Mouse (Mus musculus): Measurements from ENCODE around the gene Fam206a. TPM values are rescaled to one million over a fixed set of nuclear protein-coding genes. Genes with fewer than 3 reads are reported as not detected.

Gene Fam206a
- polyA plus RNA-seq (2012; rRNA removed), result 0.56 and 0.84 TPM in 2 replicates

DNA sequence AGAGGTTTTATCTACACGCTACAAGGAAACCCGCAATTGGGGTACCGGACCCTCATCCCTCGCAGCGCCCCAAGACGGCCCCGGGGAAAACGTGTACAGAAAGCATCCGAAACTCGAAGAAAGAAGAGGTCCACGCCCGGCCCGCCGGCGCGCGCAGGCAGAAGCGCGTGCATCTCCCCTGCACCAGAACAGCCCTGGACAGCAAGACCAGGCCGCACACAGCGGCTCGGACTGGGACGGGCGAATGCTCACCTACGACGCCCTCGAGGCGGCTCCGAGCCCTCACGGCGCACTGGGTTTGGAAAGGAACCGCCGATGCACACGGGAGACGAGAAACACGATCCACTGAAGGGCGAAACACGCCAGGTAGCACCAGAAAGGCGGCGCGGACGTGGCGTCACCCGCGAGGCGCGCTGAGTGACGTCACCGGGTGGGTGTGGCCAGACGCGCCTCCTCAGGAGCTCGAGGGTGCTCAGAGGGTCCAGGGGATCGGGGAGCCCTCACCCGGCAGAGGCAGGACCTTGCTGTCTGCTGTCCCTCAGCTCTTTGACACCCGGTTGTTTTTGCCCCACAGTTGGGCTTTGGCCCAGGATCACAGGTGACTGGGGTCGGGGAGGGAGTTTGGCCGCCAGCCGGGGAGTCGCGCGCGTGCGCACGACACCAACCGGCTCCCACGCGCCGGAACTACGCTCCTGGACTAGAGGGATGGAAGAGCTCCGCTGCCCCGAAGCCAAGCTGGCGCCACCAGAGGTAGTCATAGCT, at the start of gene Fam206a, which contains the start of gene Elp1:
TSS of gene Fam206a (plus strand) at position 439 of the 762 bp plus-strand sequence.
TSS of gene Elp1 (minus strand) at position 425 of the 762 bp plus-strand sequence.

Other genes with a start within 250 kb of the Fam206a start
- not detected in 2 replicates for gene Gm26657, start 62.3 kb upstream of the Fam206a start, polyA plus RNA-seq (2012; rRNA removed)
- gene Actl7b, start 60.9 kb upstream of the Fam206a start, polyA plus RNA-seq (2012; rRNA removed), result not detected in 2 replicates
- not detected in 2 replicates for gene Actl7a, start 58.9 kb upstream of the Fam206a start, polyA plus RNA-seq (2012; rRNA removed)
- gene Elp1, start within 50 bp of the Fam206a start, polyA plus RNA-seq (2012; rRNA removed), result 2.6 and 4.0 TPM in 2 replicates
- gene Ctnnal1, start 62.8 kb downstream of the Fam206a start, polyA plus RNA-seq (2012; rRNA removed), result 1.3 and 1.7 TPM in 2 replicates
- gene Tmem245, start 145.1 kb downstream of the Fam206a start, polyA plus RNA-seq (2012; rRNA removed), result 2.6 TPM in 2 replicates
- 0.04 TPM in 2 replicates for gene Frrs1l, start 188.0 kb downstream of the Fam206a start, polyA plus RNA-seq (2012; rRNA removed)